Mouse (Mus musculus) neural tube, embryonic 15.5 days (tissue): Measurements from ENCODE around the gene Fam50a. TPM values are rescaled to one million over a fixed set of nuclear protein-coding genes. Genes with fewer than 3 reads are reported as not detected.
A peak's percentile ranks its signal among the peaks of the same experiment; 100 is the strongest.
"Not testable (repeated sequence)": the region's sequence is repeated elsewhere in the genome, so short reads cannot be mapped to it uniquely, and the experiment has no call there.

Experiments used
- ATAC-seq: fragments of 200-750 bp; cut with Nextera tagmentation; 2 replicates; pipeline ENCODE4 v1.8.0; 2017; ENCODE audit warnings: mild to moderate bottlenecking, moderate TSS enrichment, moderate library complexity; ENCODE audit not compliant: low FRiP score
- H3K27ac ChIP-seq: fragments of 300-500 bp; sonication (generic); replicated peaks from 2 replicates; pipeline ENCODE4 v1.5.1; 2015; ENCODE audit warnings: mild to moderate bottlenecking, inconsistent platforms
- H3K27me3 ChIP-seq: fragments of 300-500 bp; sonication (generic); replicated peaks from 2 replicates; pipeline ENCODE4 v1.6.1; 2015; ENCODE audit warnings: inconsistent platforms
- H3K36me3 ChIP-seq: fragments of 300-500 bp; sonication (generic); 2 replicates; pipeline ENCODE4 v1.6.1; 2015; ENCODE audit warnings: inconsistent platforms
- H3K4me1 ChIP-seq: fragments of 300-500 bp; sonication (generic); 2 replicates; pipeline ENCODE4 v1.6.1; 2015; ENCODE audit warnings: inconsistent platforms
- H3K4me2 ChIP-seq: fragments of 300-500 bp; sonication (generic); 2 replicates; pipeline ENCODE4 v1.6.1; 2015; ENCODE audit warnings: inconsistent platforms, mild to moderate bottlenecking, moderate library complexity
- H3K4me3 ChIP-seq: fragments of 300-500 bp; sonication (generic); replicated peaks from 2 replicates; pipeline ENCODE4 v1.5.1; 2015; ENCODE audit warnings: mild to moderate bottlenecking, inconsistent platforms
- H3K9ac ChIP-seq: fragments of 300-500 bp; sonication (generic); replicated peaks from 2 replicates; pipeline ENCODE4 v1.6.1; 2015; ENCODE audit warnings: mild to moderate bottlenecking, inconsistent platforms
- H3K9me3 ChIP-seq: fragments of 300-500 bp; sonication (generic); replicated peaks from 2 replicates; pipeline ENCODE4 v1.6.1; 2016; ENCODE audit warnings: inconsistent platforms
- WGBS: fragments of 180-500 bp; shearing (Covaris S2); methylation state at CpG from one replicate; pipeline ENCODE4 v1.1.7; 2015; ENCODE audit warnings: mixed read lengths; 5-methylcytosine and 5-hydroxymethylcytosine counted together
- microRNA-seq: library from miRNA; unstranded; fragments of <30 nt; microRNA quantifications from one replicate; pipeline ENCODE4, GENCODE M21; 2017
- polyA plus RNA-seq: library from polyadenylated mRNA; unstranded; fragments of >200 nt; fragmentation: Nextera tagmentation; extraction: Ambion mirVana; gene quantifications from 2 replicates; pipeline ENCODE4 v1.2.1, GENCODE M21; 2015

Gene Fam50a
- polyA plus RNA-seq, 1 experiment from 2014 or later = 60.0 TPM

GRCm38 (mm10) chrX:74353467-74353770 lies 40.6 kb downstream of the Fam50a start, which contains the start of gene Lage3:
Lage3 (minus strand) TSS chrX:74353618.
- Histone ChIP-seq H3K9ac (peak within 1 kb of the TSS; percentile 37), H3K27me3 (no peaks in the 10 kb centered on the region), H3K4me2 (peak within 1 kb of the TSS; percentile 54), H3K27ac (peak within 1 kb of the TSS; percentile 63), H3K9me3 (no peaks in the 10 kb centered on the region), H3K4me3 (peak within 1 kb of the TSS; percentile 44), H3K36me3 (no peaks in the 10 kb centered on the region), H3K4me1 (peaks cover 5% of the 10 kb centered on the region; the same call in 1 of the 2 replicates)
- WGBS = 26% methylated on average over 16 of the region's 22 CpGs
- peak; percentile 92 for ATAC-seq

GRCm38 (mm10) chrX:74357069-74357468 lies 44.2 kb downstream of the Fam50a start:
- not testable (repeated sequence) for H3K4me2 ChIP-seq, H3K9ac ChIP-seq, H3K27ac ChIP-seq, H3K4me1 ChIP-seq, H3K36me3 ChIP-seq, H3K4me3 ChIP-seq, H3K9me3 ChIP-seq, H3K27me3 ChIP-seq, ATAC-seq
- WGBS = 92% methylated on average over 3 of the region's 3 CpGs

DNA sequence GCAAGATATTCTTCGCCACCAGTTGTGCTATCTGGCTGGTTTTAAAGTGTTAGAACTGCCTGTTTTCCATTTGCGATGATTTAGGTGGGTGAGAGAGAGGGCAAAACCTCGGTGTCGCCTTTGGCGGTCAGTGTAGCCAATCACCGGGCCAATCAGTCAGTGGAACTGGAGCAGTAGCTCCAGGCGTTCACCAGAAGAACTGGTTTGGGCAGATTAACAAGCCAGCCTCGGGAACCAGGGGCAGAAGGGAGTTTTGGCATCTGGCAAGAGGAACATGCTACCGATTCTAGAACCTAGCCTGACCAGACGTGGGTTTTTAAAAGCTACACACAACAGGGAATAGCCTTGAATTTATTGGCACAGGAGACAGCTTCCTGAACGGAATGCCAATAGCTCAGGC lies 46.3 kb downstream of the Fam50a start:
- Histone ChIP-seq H3K4me3 (no peak overlapping the region), H3K4me2 (no peak overlapping the region), H3K27ac (no peak overlapping the region), H3K27me3 (no peaks in the 10 kb centered on the region), H3K9me3 (no peaks in the 10 kb centered on the region), H3K4me1 (no peaks in the 10 kb centered on the region), H3K9ac (no peak overlapping the region), H3K36me3 (no peaks in the 10 kb centered on the region)
- no peak for ATAC-seq
- WGBS = 52% methylated on average over 11 of the region's 11 CpGs

DNA sequence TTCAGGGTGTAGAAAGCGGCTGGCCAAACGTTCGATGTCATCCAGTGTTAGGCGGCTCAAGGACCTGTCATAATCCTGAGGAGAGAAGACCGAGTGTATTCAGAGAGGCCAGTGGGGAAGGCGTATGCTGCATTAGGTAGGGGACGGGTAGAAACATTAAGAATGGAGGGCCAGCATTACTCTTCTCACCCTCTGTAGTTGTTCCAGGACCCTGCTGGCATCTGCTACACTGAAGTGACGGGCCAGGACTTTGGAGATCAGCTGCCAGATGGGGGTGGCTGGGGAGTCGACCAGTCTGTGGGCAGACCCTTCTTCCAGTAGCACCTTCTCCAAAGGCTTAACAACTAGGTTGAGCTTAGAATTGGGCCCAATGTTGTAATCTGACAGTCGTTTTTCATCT lies 54.7 kb downstream of the Fam50a start:
- Histone ChIP-seq H3K4me1 (peaks cover 18% of the 10 kb centered on the region), H3K4me3 (peak overlapping the region; percentile 56), H3K27ac (peak overlapping the region; percentile 79; the same call in 1 of the 2 replicates), H3K9ac (peak overlapping the region; percentile 80), H3K9me3 (no peaks in the 10 kb centered on the region), H3K4me2 (peak overlapping the region; percentile 63), H3K27me3 (no peaks in the 10 kb centered on the region), H3K36me3 (no peaks in the 10 kb centered on the region)
- 71% methylated on average over 10 of the region's 10 CpGs for WGBS
- no peak for ATAC-seq

DNA sequence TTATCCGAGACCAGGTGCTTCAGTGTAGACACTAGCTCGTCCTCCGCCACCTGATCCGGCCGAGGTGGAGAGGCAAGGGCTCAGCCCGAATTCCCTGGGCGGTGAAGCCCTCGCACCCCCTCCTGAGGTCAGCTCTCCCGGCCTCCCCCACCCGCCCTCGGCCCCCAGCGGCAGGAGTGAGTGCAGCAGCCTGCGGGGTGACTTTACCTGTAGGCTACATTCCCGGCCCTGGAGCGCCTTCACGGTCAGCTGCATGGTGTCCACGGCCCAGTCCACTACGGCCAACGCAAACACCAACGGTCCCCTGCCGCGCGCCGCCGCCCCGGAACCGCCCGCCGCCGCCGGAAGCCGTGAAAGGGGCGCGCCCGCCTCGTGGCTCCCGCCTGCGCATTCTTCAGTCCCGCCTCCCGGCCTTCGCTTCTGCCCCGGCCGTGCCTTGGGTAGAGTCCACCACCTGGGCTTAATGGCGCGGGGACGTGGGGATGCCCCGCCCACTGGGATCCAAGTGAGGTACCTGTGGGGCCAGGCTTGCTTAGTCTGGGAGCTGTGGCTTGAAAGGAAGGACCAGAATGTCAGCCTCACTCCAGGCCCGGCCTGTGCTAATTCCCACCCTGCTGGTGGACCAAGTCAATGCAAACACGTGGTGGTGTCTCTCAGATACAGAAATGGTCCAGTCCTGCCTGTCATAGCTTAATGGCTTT lies 55.5 kb downstream of the Fam50a start:
- Histone ChIP-seq H3K4me3 (peak overlapping the region; percentile 56), H3K27ac (peak overlapping the region; percentile 79), H3K27me3 (no peaks in the 10 kb centered on the region), H3K4me2 (peak overlapping the region; percentile 63), H3K4me1 (peaks cover 19% of the 10 kb centered on the region), H3K9ac (peak overlapping the region; percentile 80), H3K9me3 (no peaks in the 10 kb centered on the region), H3K36me3 (no peaks in the 10 kb centered on the region)
- WGBS = 20% methylated on average over 38 of the region's 49 CpGs
- ATAC-seq = peak; percentile 86

Small RNAs within 50 kb of the gene (microRNA-seq; reads per million reads assigned to microRNA genes)
- not detected for gene Mir7091
- 0.69 reads per million for gene Mir7092

Other genes starting within 250 kb of the Fam50a start
- gene Opn1mw, start 185.6 kb upstream of the Fam50a start, polyA plus RNA-seq = not detected in 2 replicates
- gene Mecp2, start 177.7 kb upstream of the Fam50a start, polyA plus RNA-seq = 11.2 and 11.7 TPM in 2 replicates
- gene Tex28, start 145.2 kb upstream of the Fam50a start, polyA plus RNA-seq = not detected in 2 replicates
- gene Tktl1, start 135.8 kb upstream of the Fam50a start, polyA plus RNA-seq = 0.08 and 0.09 TPM in 2 replicates
- gene Flna, start 63.2 kb upstream of the Fam50a start, polyA plus RNA-seq = 67.3 and 100 TPM in 2 replicates
- 13.2 and 17.9 TPM in 2 replicates for gene Emd, start 58.3 kb upstream of the Fam50a start, polyA plus RNA-seq
- 436 and 510 TPM in 2 replicates for gene Rpl10, start 42.2 kb upstream of the Fam50a start, polyA plus RNA-seq
- 84.0 and 87.7 TPM in 2 replicates for gene Taz, start 31.1 kb upstream of the Fam50a start, polyA plus RNA-seq
- 5.1 and 7.8 TPM in 2 replicates for gene Dnase1l1, start 30.7 kb upstream of the Fam50a start, polyA plus RNA-seq
- 283 and 302 TPM in 2 replicates for gene Atp6ap1, start 15.9 kb upstream of the Fam50a start, polyA plus RNA-seq
- gene Gdi1, start 8.0 kb upstream of the Fam50a start, polyA plus RNA-seq = 798 and 909 TPM in 2 replicates
- 33.8 and 41.9 TPM in 2 replicates for gene Plxna3, start 16.0 kb downstream of the Fam50a start, polyA plus RNA-seq
- 77.5 and 86.0 TPM in 2 replicates for gene Lage3, start 40.6 kb downstream of the Fam50a start, polyA plus RNA-seq
- gene Ubl4a, start 60.2 kb downstream of the Fam50a start, polyA plus RNA-seq = 65.9 and 68.3 TPM in 2 replicates
- gene Slc10a3, start 60.3 kb downstream of the Fam50a start, polyA plus RNA-seq = 8.9 and 9.5 TPM in 2 replicates
- 36.6 TPM in 2 replicates for gene Fam3a, start 80.2 kb downstream of the Fam50a start, polyA plus RNA-seq
- 14.1 and 15.8 TPM in 2 replicates for gene Ikbkg, start 80.3 kb downstream of the Fam50a start, polyA plus RNA-seq
- 43.4 and 50.2 TPM in 2 replicates for gene G6pdx, start 116.2 kb downstream of the Fam50a start, polyA plus RNA-seq
- gene Gm6880, start 168.4 kb downstream of the Fam50a start, polyA plus RNA-seq = not detected in 2 replicates